Comparison of ENCODE assay signal across 17 mouse cellular contexts in the genomic region with DNA sequence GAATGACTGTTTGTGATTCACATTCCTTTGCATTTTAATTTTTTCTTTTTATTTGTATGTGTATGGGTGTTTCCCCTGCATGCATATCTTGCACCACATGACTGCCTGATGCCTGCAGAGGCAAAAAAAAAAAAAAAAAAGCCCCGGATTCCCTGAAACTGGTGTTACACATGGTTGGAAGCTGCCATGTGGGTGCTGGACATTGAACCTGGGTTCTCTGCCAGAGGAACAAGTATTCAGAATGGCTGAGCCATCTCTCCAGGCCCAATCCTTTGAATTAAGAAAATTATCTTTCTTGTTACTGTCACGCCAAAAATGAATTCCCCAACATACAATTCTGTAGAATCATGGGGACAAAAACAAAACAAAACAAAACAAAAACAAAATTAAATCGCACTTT.
"Had no signal": no experiment of that assay in that cellular context is flagged by ENCODE, and none has a peak within 500 bp of the region (broad histone marks: within the 10 kb centered on the region; RNA-seq: fewer than 3 reads in every experiment).

No protein-coding gene starts in this region.

- ATAC-seq: intestine, embryonic 15.5 days; lung, postnatal 0 days; midbrain, embryonic 15.5 days had no signal

- H3K4me2 ChIP-seq: intestine, embryonic 15.5 days; liver, embryonic 13.5 days; lung, embryonic 14.5 days; midbrain, embryonic 12.5 days; midbrain, embryonic 15.5 days; neural tube, embryonic 12.5 days; neural tube, embryonic 15.5 days; stomach, embryonic 15.5 days had no signal

- H3K27me3 ChIP-seq: midbrain, embryonic 15.5 days; neural tube, embryonic 12.5 days; stomach, embryonic 15.5 days had no signal

- H3K27ac ChIP-seq: intestine, embryonic 15.5 days; kidney, postnatal 0 days; left cerebral cortex, adult 2 months; liver, embryonic 13.5 days; macrophage; midbrain, embryonic 12.5 days; midbrain, embryonic 15.5 days; neural tube, embryonic 12.5 days; neural tube, embryonic 15.5 days; stomach, embryonic 15.5 days had no signal

- H3K4me1 ChIP-seq: intestine, embryonic 15.5 days; liver, embryonic 13.5 days; midbrain, embryonic 12.5 days; midbrain, embryonic 15.5 days; neural tube, embryonic 12.5 days; neural tube, embryonic 15.5 days; stomach, embryonic 15.5 days had no signal

- H3K4me3 ChIP-seq: intestine, embryonic 15.5 days; left cerebral cortex, adult 2 months; liver, embryonic 13.5 days; midbrain, embryonic 12.5 days; midbrain, embryonic 15.5 days; neural tube, embryonic 12.5 days; neural tube, embryonic 15.5 days; stomach, embryonic 15.5 days had no signal

- DNase-seq: layer of hippocampus, postnatal 36 days; liver, embryonic 13.5 days; lung, embryonic 14.5 days; right cerebral cortex, adult 18-20 months; right cerebral cortex, postnatal 14 days; spleen, adult 18-20 months; thymus, postnatal 25 days had no signal

- H3K9ac ChIP-seq: intestine, embryonic 15.5 days; liver, embryonic 13.5 days; lung, embryonic 14.5 days; midbrain, embryonic 12.5 days; midbrain, embryonic 15.5 days; neural tube, embryonic 12.5 days; neural tube, embryonic 15.5 days; stomach, embryonic 15.5 days had no signal

- H3K9me3 ChIP-seq: intestine, embryonic 15.5 days; liver, embryonic 13.5 days; midbrain, embryonic 12.5 days; midbrain, embryonic 15.5 days; neural tube, embryonic 12.5 days; neural tube, embryonic 15.5 days; stomach, embryonic 15.5 days had no signal

- H3K36me3 ChIP-seq: intestine, embryonic 15.5 days; liver, embryonic 13.5 days; midbrain, embryonic 12.5 days; midbrain, embryonic 15.5 days; neural tube, embryonic 12.5 days; neural tube, embryonic 15.5 days; stomach, embryonic 15.5 days had no signal
